Mouse (Mus musculus): ENCODE measurements around the gene Clec2i. TPM values are rescaled to one million over a fixed set of nuclear protein-coding genes. Genes with fewer than 3 reads are reported as not detected.
"Not testable (repeated sequence)": the region's sequence is repeated elsewhere in the genome, so short reads cannot be mapped to it uniquely, and the experiment has no call there.

The Clec2i gene
- polyA plus RNA-seq, 1 experiment from 2014 or later = not detected

DNA sequence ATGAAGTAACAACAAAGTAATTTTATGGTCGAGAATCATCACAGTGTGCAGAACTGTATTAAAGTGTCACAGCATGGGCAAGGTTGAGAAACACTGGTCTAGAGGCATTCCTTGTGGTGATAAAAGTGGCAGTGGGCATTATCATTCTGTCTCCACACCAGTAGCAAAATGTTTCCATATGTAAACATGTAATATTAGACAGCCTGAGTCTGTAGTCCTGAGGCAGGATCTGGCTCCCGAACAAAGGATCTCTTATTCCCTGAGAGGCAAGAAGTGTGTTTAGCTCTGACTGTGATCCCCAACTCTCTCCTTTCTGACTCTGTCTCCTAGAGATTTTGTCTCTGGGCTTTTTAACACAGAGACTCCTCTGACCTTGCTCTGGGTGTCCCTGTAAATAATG lies 45.7 kb downstream of the Clec2i start:
- H3K27me3 ChIP-seq (ENCODE audit: control insufficient read depth, insufficient read depth, low read length) = no peaks in the 10 kb centered on the region
- no peak overlapping the region for H3K27ac ChIP-seq (ENCODE audit: low read depth, low read length)
- no peak overlapping the region for H3K9ac ChIP-seq (ENCODE audit: low read depth, low read length)
- no peaks in the 10 kb centered on the region for H3K9me3 ChIP-seq (ENCODE audit: control insufficient read depth, low read length)
- ATAC-seq (ENCODE audit: low FRiP score) = no peak
- no peak overlapping the region for H3K4me3 ChIP-seq (ENCODE audit: low read depth, low read length)
- no peaks in the 10 kb centered on the region for H3K4me1 ChIP-seq (replicated peaks; ENCODE audit: control insufficient read depth, insufficient read depth, low read length)
- H3K36me3 ChIP-seq (ENCODE audit: control insufficient read depth, insufficient read depth, low read length) = no peaks in the 10 kb centered on the region
- peak; percentile 8 for DNase-seq (ENCODE audit: low spot score)
- H3K4me2 ChIP-seq (replicated peaks; ENCODE audit: low read depth, low read length) = no peak overlapping the region
- 74% methylated on average over 2 of the region's 2 CpGs for WGBS

DNA sequence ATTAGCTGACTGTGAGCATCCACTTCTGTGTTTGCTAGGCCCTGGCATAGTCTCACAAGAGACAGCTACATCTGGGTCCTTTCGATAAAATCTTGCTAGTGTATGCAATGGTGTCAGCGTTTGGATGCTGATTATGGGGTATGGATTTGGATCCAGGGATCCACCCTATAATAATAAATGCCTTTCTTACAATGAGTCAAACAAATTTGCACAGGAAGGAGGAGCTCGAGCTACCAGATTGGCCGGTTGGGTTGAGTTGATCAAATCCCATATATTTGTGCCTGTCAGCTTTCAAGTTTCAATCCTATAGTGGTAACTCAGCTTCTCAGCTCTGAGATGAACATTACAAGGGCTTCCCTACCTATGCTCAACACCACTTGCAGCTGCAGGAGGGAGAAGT lies 46.7 kb downstream of the Clec2i start, which contains the start of gene Clec2g:
Gene Clec2g, plus strand, starts transcription at position 301 of the 400 bp plus-strand sequence.
- H3K27me3 ChIP-seq (ENCODE audit: control insufficient read depth, insufficient read depth, low read length); H3K4me3 ChIP-seq (ENCODE audit: low read depth, low read length); H3K36me3 ChIP-seq (ENCODE audit: control insufficient read depth, insufficient read depth, low read length); H3K9ac ChIP-seq (ENCODE audit: low read depth, low read length); H3K9me3 ChIP-seq (ENCODE audit: control insufficient read depth, low read length); H3K4me1 ChIP-seq (replicated peaks; ENCODE audit: control insufficient read depth, insufficient read depth, low read length); DNase-seq (ENCODE audit: low spot score); H3K27ac ChIP-seq (ENCODE audit: low read depth, low read length); ATAC-seq (ENCODE audit: low FRiP score); H3K4me2 ChIP-seq (replicated peaks; ENCODE audit: low read depth, low read length): not testable (repeated sequence)
- 95% methylated on average over 4 of the region's 4 CpGs for WGBS

GRCm38 (mm10) chr6:128935889-128936665 lies 48.7 kb downstream of the Clec2i start:
- H3K4me1 ChIP-seq (replicated peaks; ENCODE audit: control insufficient read depth, insufficient read depth, low read length); H3K27me3 ChIP-seq (ENCODE audit: control insufficient read depth, insufficient read depth, low read length); DNase-seq (ENCODE audit: low spot score); H3K9ac ChIP-seq (ENCODE audit: low read depth, low read length); H3K4me3 ChIP-seq (ENCODE audit: low read depth, low read length); H3K27ac ChIP-seq (ENCODE audit: low read depth, low read length); H3K9me3 ChIP-seq (ENCODE audit: control insufficient read depth, low read length); H3K4me2 ChIP-seq (replicated peaks; ENCODE audit: low read depth, low read length); H3K36me3 ChIP-seq (ENCODE audit: control insufficient read depth, insufficient read depth, low read length); ATAC-seq (ENCODE audit: low FRiP score): not testable (repeated sequence)
- 90% methylated on average over 4 of the region's 13 CpGs for WGBS

- H3K36me3 ChIP-seq (ENCODE audit: control insufficient read depth, insufficient read depth, low read length) = no peaks in the 10 kb centered on the region
- H3K9ac ChIP-seq (ENCODE audit: low read depth, low read length) = no peak overlapping the region
- H3K4me2 ChIP-seq (replicated peaks; ENCODE audit: low read depth, low read length) = no peak overlapping the region
- 81% methylated on average over 5 of the region's 5 CpGs for WGBS
- no peaks in the 10 kb centered on the region for H3K9me3 ChIP-seq (ENCODE audit: control insufficient read depth, low read length)
- peak; percentile 65 for ATAC-seq (ENCODE audit: low FRiP score)
- DNase-seq (ENCODE audit: low spot score) = no peak
- no peaks in the 10 kb centered on the region for H3K27me3 ChIP-seq (ENCODE audit: control insufficient read depth, insufficient read depth, low read length)
- no peak overlapping the region for H3K4me3 ChIP-seq (ENCODE audit: low read depth, low read length)
- no peak overlapping the region for H3K27ac ChIP-seq (ENCODE audit: low read depth, low read length)
- no peaks in the 10 kb centered on the region for H3K4me1 ChIP-seq (replicated peaks; ENCODE audit: control insufficient read depth, insufficient read depth, low read length)
These were observed 54.4 kb downstream of the Clec2i start for GRCm38 (mm10) chr6:128941646-128942421.

DNA sequence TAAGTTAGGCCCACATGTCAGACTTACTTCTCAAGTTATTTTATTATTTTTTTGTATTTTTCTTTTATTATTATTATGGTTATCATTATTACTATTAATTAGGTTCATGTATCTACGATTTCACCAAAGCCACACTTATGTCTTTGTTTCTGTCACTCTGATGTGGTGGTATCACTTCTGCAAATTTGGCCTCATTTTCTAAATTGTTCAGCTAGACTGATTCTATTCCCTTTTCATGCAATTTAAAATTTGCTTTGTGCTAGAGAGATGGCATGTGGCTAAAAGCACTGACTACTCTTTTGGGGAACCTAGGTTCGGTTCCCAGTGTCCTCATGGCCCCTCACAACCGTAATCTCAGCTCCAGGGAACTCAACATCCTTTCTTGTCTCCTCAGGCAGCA lies 58.2 kb downstream of the Clec2i start:
- no peaks in the 10 kb centered on the region for H3K4me1 ChIP-seq (replicated peaks; ENCODE audit: control insufficient read depth, insufficient read depth, low read length)
- DNase-seq (ENCODE audit: low spot score) (no peak), ATAC-seq (ENCODE audit: low FRiP score) (no peak)
- no peaks in the 10 kb centered on the region for H3K27me3 ChIP-seq (ENCODE audit: control insufficient read depth, insufficient read depth, low read length)
- no peak overlapping the region for H3K4me2 ChIP-seq (replicated peaks; ENCODE audit: low read depth, low read length)
- no peaks in the 10 kb centered on the region for H3K9me3 ChIP-seq (ENCODE audit: control insufficient read depth, low read length)
- H3K9ac ChIP-seq (ENCODE audit: low read depth, low read length) = no peak overlapping the region
- H3K36me3 ChIP-seq (ENCODE audit: control insufficient read depth, insufficient read depth, low read length) = no peaks in the 10 kb centered on the region
- no peak overlapping the region for H3K27ac ChIP-seq (ENCODE audit: low read depth, low read length)
- 88% methylated on average over 3 of the region's 3 CpGs for WGBS
- no peak overlapping the region for H3K4me3 ChIP-seq (ENCODE audit: low read depth, low read length)

Other genes with a start within 250 kb of the Clec2i start
- not detected in 2 replicates for gene Clec2h, start 225.2 kb upstream of the Clec2i start, polyA plus RNA-seq (2014; fragmentation: Nextera tagmentation; extraction: Ambion mirVana)
- gene Klrb1, start 164.5 kb upstream of the Clec2i start, polyA plus RNA-seq (2014; fragmentation: Nextera tagmentation; extraction: Ambion mirVana) = not detected in 2 replicates
- gene Klrb1c, start 98.4 kb upstream of the Clec2i start, polyA plus RNA-seq (2014; fragmentation: Nextera tagmentation; extraction: Ambion mirVana) = 0.06 TPM in 1 of 2 replicates, not detected in the other
- not detected in 2 replicates for gene Gm44511, start 61.3 kb upstream of the Clec2i start, polyA plus RNA-seq (2014; fragmentation: Nextera tagmentation; extraction: Ambion mirVana)
- not detected in 2 replicates for gene Klrb1b, start 61.3 kb upstream of the Clec2i start, polyA plus RNA-seq (2014; fragmentation: Nextera tagmentation; extraction: Ambion mirVana)
- 0.77 and 0.80 TPM in 2 replicates for gene BC035044, start 3.5 kb downstream of the Clec2i start, polyA plus RNA-seq (2014; fragmentation: Nextera tagmentation; extraction: Ambion mirVana)
- gene Clec2g, start 46.8 kb downstream of the Clec2i start, polyA plus RNA-seq (2014; fragmentation: Nextera tagmentation; extraction: Ambion mirVana) = not detected in 2 replicates
- 0.70 TPM in 1 of 2 replicates, not detected in the other for gene Klrb1f, start 158.3 kb downstream of the Clec2i start, polyA plus RNA-seq (2014; fragmentation: Nextera tagmentation; extraction: Ambion mirVana)
- gene Clec2e, start 213.3 kb downstream of the Clec2i start, polyA plus RNA-seq (2014; fragmentation: Nextera tagmentation; extraction: Ambion mirVana) = not detected in 2 replicates